Mouse (Mus musculus): ENCODE data around the gene Zbtb48.

- TF ChIP-seq EP300 (IDR thresholded peaks at IDR 0.05): no peak
- TF ChIP-seq CTCF (IDR thresholded peaks at IDR 0.05): no peak
Observed at GRCm38 (mm10) chr4:152007481-152008147, 19.9 kb downstream of the Zbtb48 start.

All from lung, postnatal 0 days (tissue).